Mouse (Mus musculus) liver, embryonic 16.5 days (tissue): ENCODE results near the gene Ffar2. TPM values are rescaled to one million over a fixed set of nuclear protein-coding genes. Genes with fewer than 3 reads are reported as not detected.
"Not testable (repeated sequence)": the region's sequence is repeated elsewhere in the genome, so short reads cannot be mapped to it uniquely, and the experiment has no call there.

Experiments
- ATAC-seq: fragments of 200-750 bp; cut with Nextera tagmentation; 2 replicates; pipeline ENCODE4 v1.8.0; 2017; ENCODE audit warnings: low read depth, mild to moderate bottlenecking, moderate number of reproducible peaks, moderate library complexity
- H3K27ac ChIP-seq: fragments of 300-500 bp; sonication (generic); 2 replicates; pipeline ENCODE4 v1.5.1; 2014; ENCODE audit warnings: mild to moderate bottlenecking, low read length
- H3K27me3 ChIP-seq: fragments of 300-500 bp; sonication (generic); 2 replicates; pipeline ENCODE4 v1.6.1; 2014; ENCODE audit warnings: low read depth, low read length, mixed read lengths; ENCODE audit not compliant: control insufficient read depth, insufficient read depth
- H3K36me3 ChIP-seq: fragments of 300-500 bp; sonication (generic); 2 replicates; pipeline ENCODE4 v1.6.1; 2014; ENCODE audit warnings: mild to moderate bottlenecking; ENCODE audit not compliant: control insufficient read depth, insufficient read depth
- H3K4me1 ChIP-seq: fragments of 300-500 bp; sonication (generic); 2 replicates; pipeline ENCODE4 v1.6.1; 2014; ENCODE audit warnings: low read depth, low read length, mixed read lengths; ENCODE audit not compliant: control insufficient read depth
- H3K4me2 ChIP-seq: fragments of 300-500 bp; sonication (generic); 2 replicates; pipeline ENCODE4 v1.6.1; 2014; ENCODE audit warnings: low read depth, low read length, mixed read lengths
- H3K4me3 ChIP-seq: fragments of 300-500 bp; sonication (generic); 2 replicates; pipeline ENCODE4 v1.5.1; 2014; ENCODE audit warnings: low read depth, mild to moderate bottlenecking, low read length
- H3K9ac ChIP-seq: fragments of 300-500 bp; sonication (generic); 2 replicates; pipeline ENCODE4 v1.6.1; 2014; ENCODE audit warnings: low read depth, low read length
- H3K9me3 ChIP-seq: fragments of 300-500 bp; sonication (generic); replicated peaks from 2 replicates; pipeline ENCODE4 v1.6.1; 2016; ENCODE audit warnings: low read length; ENCODE audit not compliant: control insufficient read depth
- WGBS: fragments of 180-500 bp; shearing (Covaris S2); extraction: QIAGEN DNeasy Blood & Tissue Kit; methylation state at CpG from one replicate; pipeline ENCODE4 v1.1.7; 2014; ENCODE audit not compliant: insufficient replicate concordance; 5-methylcytosine and 5-hydroxymethylcytosine counted together
- polyA plus RNA-seq: library from polyadenylated mRNA; unstranded; fragments of >200 nt; fragmentation: Nextera tagmentation; extraction: Ambion mirVana; gene quantifications from 2 replicates; pipeline ENCODE4 v1.2.1, GENCODE M21; 2015

Gene Ffar2
- polyA plus RNA-seq, 1 experiment from 2014 or later = 1.1 TPM

DNA sequence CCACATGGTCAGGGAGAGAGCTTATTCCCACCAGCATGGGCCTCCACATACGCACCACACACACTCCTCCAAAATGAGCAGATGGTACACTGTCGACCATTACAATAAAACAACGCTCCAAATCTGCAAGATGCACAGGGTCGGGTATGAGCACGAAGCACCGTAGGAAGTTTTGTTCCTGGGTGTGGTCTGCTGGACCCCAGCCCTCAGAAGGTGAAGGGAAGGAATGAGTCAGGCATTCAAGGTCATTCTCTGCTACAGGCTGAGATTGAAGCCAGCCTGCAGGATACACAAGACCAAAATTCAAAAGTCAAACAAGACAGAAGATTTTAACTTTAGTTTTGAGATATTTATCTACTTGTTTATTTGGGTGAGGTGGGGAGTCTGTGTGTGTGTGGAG lies 24.4 kb upstream of the Ffar2 start:
- Histone ChIP-seq H3K4me1 (peaks cover 2% of the 10 kb centered on the region; the same call in 1 of the 2 replicates), H3K4me2 (no peak overlapping the region), H3K27me3 (no peaks in the 10 kb centered on the region), H3K27ac (no peak overlapping the region), H3K4me3 (no peak overlapping the region), H3K9ac (no peak overlapping the region), H3K9me3 (no peaks in the 10 kb centered on the region), H3K36me3 (no peaks in the 10 kb centered on the region)
- WGBS = 67% methylated on average over 6 of the region's 6 CpGs
- ATAC-seq = no peak

- H3K9ac ChIP-seq = no peak overlapping the region
- H3K36me3 ChIP-seq = no peaks in the 10 kb centered on the region
- no peak for ATAC-seq
- 63% methylated on average over 5 of the region's 5 CpGs for WGBS
- no peak overlapping the region for H3K27ac ChIP-seq
- H3K4me2 ChIP-seq = no peak overlapping the region
- peaks cover 2% of the 10 kb centered on the region; the same call in 1 of the 2 replicates for H3K4me1 ChIP-seq
- H3K27me3 ChIP-seq = no peaks in the 10 kb centered on the region
- no peak overlapping the region for H3K4me3 ChIP-seq
- no peaks in the 10 kb centered on the region for H3K9me3 ChIP-seq
Observed at GRCm38 (mm10) chr7:30847386-30847785, 23.8 kb upstream of the Ffar2 start.

DNA sequence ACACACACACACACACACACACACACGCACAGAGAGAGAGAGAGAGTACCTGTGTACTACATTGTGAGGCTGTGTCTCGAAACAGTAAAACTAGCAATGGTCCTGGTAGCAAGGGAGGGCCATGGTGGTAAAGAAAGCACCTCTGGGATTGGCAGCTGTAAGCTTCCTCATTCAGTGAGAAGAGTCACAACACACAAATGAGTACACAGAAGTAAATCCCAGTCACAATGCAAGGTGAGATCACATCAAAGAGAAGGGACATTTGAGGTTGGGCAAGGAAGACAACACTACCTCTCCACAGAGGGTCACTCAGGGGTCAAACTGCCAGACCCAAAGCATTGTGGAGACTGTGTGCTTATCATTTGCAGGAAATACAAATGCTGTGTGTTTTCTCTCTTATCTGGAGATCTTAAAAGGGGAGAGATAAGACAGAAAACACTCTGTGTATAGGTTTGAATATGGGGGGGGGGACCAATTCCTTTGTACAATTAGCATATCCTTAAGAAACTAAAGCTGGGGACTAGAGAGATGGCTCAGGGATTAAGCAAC lies 23.0 kb upstream of the Ffar2 start:
- H3K4me2 ChIP-seq = no peak overlapping the region
- no peaks in the 10 kb centered on the region for H3K27me3 ChIP-seq
- no peak overlapping the region for H3K4me3 ChIP-seq
- no peak overlapping the region for H3K9ac ChIP-seq
- ATAC-seq = no peak
- no peak overlapping the region for H3K27ac ChIP-seq
- peaks cover 6% of the 10 kb centered on the region for H3K4me1 ChIP-seq
- 42% methylated on average over 2 of the region's 2 CpGs for WGBS
- no peaks in the 10 kb centered on the region for H3K36me3 ChIP-seq
- H3K9me3 ChIP-seq = no peaks in the 10 kb centered on the region

- ATAC-seq = no peak
- WGBS = 47% methylated on average over 7 of the region's 7 CpGs
- no peak overlapping the region for H3K27ac ChIP-seq
- no peak overlapping the region for H3K4me2 ChIP-seq
- H3K4me3 ChIP-seq = no peak overlapping the region
- no peak overlapping the region for H3K9ac ChIP-seq
- no peaks in the 10 kb centered on the region for H3K9me3 ChIP-seq
- H3K27me3 ChIP-seq = no peaks in the 10 kb centered on the region
- no peaks in the 10 kb centered on the region for H3K36me3 ChIP-seq
- peaks cover 6% of the 10 kb centered on the region for H3K4me1 ChIP-seq
Observed at GRCm38 (mm10) chr7:30844676-30845297, 21.2 kb upstream of the Ffar2 start.

DNA sequence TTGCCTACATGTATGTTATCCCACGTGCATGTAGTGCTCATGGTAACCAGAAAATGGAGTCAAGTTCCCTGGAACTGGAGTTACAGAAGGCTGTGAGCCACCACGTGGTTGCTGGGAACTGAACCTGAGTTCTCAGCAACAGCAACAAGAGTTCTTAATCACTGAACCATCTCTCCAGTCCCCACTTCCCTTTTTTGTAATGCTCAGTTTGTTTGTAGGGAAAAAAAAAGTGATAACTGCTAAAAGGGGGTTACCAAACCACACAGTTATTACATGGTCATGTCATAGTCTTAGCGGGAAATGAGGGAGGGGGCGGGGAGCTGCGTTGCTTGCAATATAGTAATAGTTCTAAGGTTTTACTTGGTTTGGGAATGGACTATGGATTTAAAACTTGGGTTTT lies 18.5 kb upstream of the Ffar2 start:
- Histone ChIP-seq H3K4me2 (no peak overlapping the region), H3K9ac (no peak overlapping the region), H3K27me3 (no peaks in the 10 kb centered on the region), H3K4me1 (peaks cover 6% of the 10 kb centered on the region), H3K27ac (no peak overlapping the region; the same call in 1 of the 2 replicates), H3K4me3 (no peak overlapping the region), H3K9me3 (no peaks in the 10 kb centered on the region), H3K36me3 (no peaks in the 10 kb centered on the region)
- 22% methylated on average over 5 of the region's 5 CpGs for WGBS
- ATAC-seq = no peak

DNA sequence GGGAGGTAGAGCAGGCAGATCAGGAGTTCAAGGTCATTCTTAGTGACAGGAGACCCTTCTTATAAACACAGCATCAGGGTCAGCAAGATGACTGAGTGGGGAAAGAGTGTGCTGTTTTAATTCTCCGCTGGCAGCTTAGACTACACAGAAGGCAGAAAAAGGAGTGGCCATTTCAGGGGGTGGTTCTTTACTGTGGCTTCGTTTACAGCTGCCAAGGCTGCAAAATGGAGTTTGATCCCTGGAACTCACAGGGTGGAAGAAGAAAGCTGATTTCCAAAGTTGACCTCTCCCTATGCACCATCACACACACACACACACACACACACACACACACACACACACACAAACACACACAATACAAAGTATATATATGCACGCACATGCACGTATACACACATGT lies 17.8 kb upstream of the Ffar2 start:
- no peaks in the 10 kb centered on the region for H3K9me3 ChIP-seq
- peak; percentile 11; the same call in 1 of the 2 replicates for ATAC-seq
- H3K4me1 ChIP-seq = peaks cover 6% of the 10 kb centered on the region
- H3K4me2 ChIP-seq = no peak overlapping the region
- no peak overlapping the region for H3K4me3 ChIP-seq
- no peak overlapping the region for H3K9ac ChIP-seq
- H3K36me3 ChIP-seq = no peaks in the 10 kb centered on the region
- no peak overlapping the region for H3K27ac ChIP-seq
- H3K27me3 ChIP-seq = no peaks in the 10 kb centered on the region
- WGBS = 61% methylated on average over 4 of the region's 4 CpGs

- no peak overlapping the region for H3K4me3 ChIP-seq
- peaks cover 6% of the 10 kb centered on the region for H3K4me1 ChIP-seq
- H3K36me3 ChIP-seq = no peaks in the 10 kb centered on the region
- no peaks in the 10 kb centered on the region for H3K27me3 ChIP-seq
- no peaks in the 10 kb centered on the region for H3K9me3 ChIP-seq
- no peak for ATAC-seq
- no peak overlapping the region for H3K27ac ChIP-seq
- no peak overlapping the region for H3K4me2 ChIP-seq
- H3K9ac ChIP-seq = no peak overlapping the region
- 57% methylated on average over 3 of the region's 3 CpGs for WGBS
Observed at GRCm38 (mm10) chr7:30840306-30840705, 16.7 kb upstream of the Ffar2 start.

DNA sequence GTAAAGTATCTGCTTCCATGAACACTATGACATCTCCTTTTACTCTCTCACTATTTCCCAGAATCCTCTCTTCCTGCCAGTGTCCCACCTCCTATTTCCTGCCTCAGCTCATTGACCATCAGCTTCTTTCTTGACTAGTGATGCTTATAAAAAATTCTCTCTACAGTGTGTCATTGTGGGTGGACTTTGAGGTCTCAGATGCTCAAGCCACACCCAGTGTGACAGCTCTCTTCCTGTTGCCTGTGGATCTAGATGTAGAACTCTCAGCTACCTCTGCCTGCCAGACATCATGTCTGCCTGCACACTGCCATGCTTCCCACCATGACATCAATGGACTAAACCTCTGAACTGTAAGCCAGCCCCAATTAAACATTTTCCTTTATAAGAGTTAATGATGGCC lies 13.7 kb upstream of the Ffar2 start:
- Histone ChIP-seq H3K27ac (no peak overlapping the region), H3K36me3 (no peaks in the 10 kb centered on the region), H3K9me3 (no peaks in the 10 kb centered on the region), H3K4me2 (no peak overlapping the region), H3K4me3 (no peak overlapping the region), H3K9ac (no peak overlapping the region), H3K4me1 (peaks cover 4% of the 10 kb centered on the region), H3K27me3 (no peaks in the 10 kb centered on the region)
- ATAC-seq = no peak

GRCm38 (mm10) chr7:30832684-30833083 lies 9.1 kb upstream of the Ffar2 start:
- H3K9ac ChIP-seq, H3K36me3 ChIP-seq, H3K4me2 ChIP-seq, H3K27me3 ChIP-seq, H3K9me3 ChIP-seq, H3K4me1 ChIP-seq, H3K4me3 ChIP-seq, H3K27ac ChIP-seq, ATAC-seq: not testable (repeated sequence)
- 12% methylated on average over 8 of the region's 11 CpGs for WGBS
